Mouse (Mus musculus) heart, adult 11 months (tissue): ENCODE data around the gene Cnn3.

Source experiments
- DNase-seq: peaks from one replicate; pipeline ENCODE4 v3.0.0; 2022

Gene Cnn3

GRCm38 (mm10) chr3:121425861-121426620, at the start of gene Cnn3:
Gene Cnn3 (plus strand): TSS chr3:121426497.
- peak; percentile 100 for DNase-seq

GRCm38 (mm10) chr3:121378708-121379612, 47.3 kb upstream of the Cnn3 start:
- DNase-seq, result peak; percentile 93

GRCm38 (mm10) chr3:121379699-121380098, 46.6 kb upstream of the Cnn3 start:
- no peak for DNase-seq

- DNase-seq, result no peak
Measured at GRCm38 (mm10) chr3:121387471-121388009, 38.8 kb upstream of the Cnn3 start.

GRCm38 (mm10) chr3:121389366-121389765, 36.9 kb upstream of the Cnn3 start:
- DNase-seq, result no peak

- peak; percentile 93 for DNase-seq
Measured at GRCm38 (mm10) chr3:121389860-121390530, 36.3 kb upstream of the Cnn3 start.

GRCm38 (mm10) chr3:121390724-121391123, 35.6 kb upstream of the Cnn3 start:
- peak; percentile 96 for DNase-seq

- peak; percentile 94 for DNase-seq
Measured at GRCm38 (mm10) chr3:121395588-121396295, 30.6 kb upstream of the Cnn3 start.

GRCm38 (mm10) chr3:121396561-121396960, 29.7 kb upstream of the Cnn3 start:
- DNase-seq, result no peak

GRCm38 (mm10) chr3:121397007-121397406, 29.3 kb upstream of the Cnn3 start:
- DNase-seq, result peak; percentile 82

- DNase-seq, result peak; percentile 57
Measured at GRCm38 (mm10) chr3:121401384-121401783, 24.9 kb upstream of the Cnn3 start.

GRCm38 (mm10) chr3:121402096-121402495, 24.2 kb upstream of the Cnn3 start:
- peak; percentile 78 for DNase-seq

- DNase-seq, result no peak
Measured at GRCm38 (mm10) chr3:121403449-121403848, 22.8 kb upstream of the Cnn3 start.

- DNase-seq, result peak; percentile 61
Measured at GRCm38 (mm10) chr3:121405101-121405500, 21.2 kb upstream of the Cnn3 start.

- no peak for DNase-seq
Measured at GRCm38 (mm10) chr3:121407417-121407816, 18.9 kb upstream of the Cnn3 start.

- DNase-seq, result peak; percentile 62
Measured at GRCm38 (mm10) chr3:121408386-121408785, 17.9 kb upstream of the Cnn3 start.

GRCm38 (mm10) chr3:121411450-121411849, 14.8 kb upstream of the Cnn3 start:
- DNase-seq, result no peak

- peak; percentile 55 for DNase-seq
Measured at GRCm38 (mm10) chr3:121416171-121417154, 9.8 kb upstream of the Cnn3 start.

- peak; percentile 66 for DNase-seq
Measured at GRCm38 (mm10) chr3:121417379-121418250, 8.7 kb upstream of the Cnn3 start.

GRCm38 (mm10) chr3:121418251-121418601, 8.1 kb upstream of the Cnn3 start:
- peak; percentile 89 for DNase-seq
